Mouse (Mus musculus): Measurements from ENCODE around the gene Itm2a.
A peak's percentile ranks its signal among the peaks of the same experiment; 100 is the strongest.

Gene Itm2a

DNA sequence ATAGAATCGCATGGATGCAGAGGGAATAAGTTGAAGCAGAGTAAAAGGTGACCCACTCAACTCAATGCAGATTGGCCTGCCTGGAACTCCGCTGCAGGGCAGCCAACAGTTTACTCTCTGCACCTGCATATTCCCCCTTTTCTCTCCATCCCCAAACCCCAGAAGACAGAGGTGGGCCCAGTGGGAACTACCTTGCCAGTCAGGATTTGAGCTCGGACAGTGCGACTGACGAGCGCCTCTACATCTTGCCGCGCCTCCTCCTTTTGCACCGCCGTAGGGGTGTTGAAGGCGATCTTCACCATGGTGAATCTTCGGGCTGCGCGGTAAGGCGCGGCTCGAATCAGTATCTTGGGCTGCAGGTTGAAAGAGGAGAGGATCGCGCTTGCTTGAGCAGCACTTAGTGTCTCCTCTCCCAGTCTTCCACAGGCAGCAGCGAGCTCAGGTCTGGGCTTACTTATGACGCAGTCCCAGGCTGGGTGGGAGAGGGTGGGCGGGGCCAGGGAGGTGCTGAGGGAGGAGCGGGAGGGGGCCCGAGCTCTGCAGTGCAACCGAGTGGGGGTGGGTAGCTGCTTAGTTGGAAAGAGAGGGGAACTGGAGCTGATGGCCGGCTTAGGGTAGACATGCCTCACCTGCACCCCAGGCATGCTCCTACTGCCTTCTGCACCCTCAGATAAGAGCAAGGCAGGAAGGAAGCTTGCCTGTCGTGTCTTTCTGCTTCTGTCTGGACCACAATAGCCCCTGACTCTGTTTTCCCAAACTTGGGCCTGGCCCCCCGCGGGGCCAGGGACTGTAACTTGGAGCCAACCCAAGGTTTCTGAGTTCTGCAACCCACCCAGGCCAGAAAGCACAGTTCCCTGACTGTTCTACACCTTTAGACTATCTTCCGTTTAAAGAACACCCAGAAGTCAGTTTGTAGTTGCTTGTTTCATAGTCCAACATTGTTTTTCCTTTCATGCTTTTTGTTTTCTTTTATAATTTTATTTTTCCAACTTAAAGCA lies at the start of gene Itm2a:
Gene Itm2a, minus strand, starts transcription at position 462 of the 998 bp plus-strand sequence.
- DNase-seq: peak; percentile 8 to 18

DNA sequence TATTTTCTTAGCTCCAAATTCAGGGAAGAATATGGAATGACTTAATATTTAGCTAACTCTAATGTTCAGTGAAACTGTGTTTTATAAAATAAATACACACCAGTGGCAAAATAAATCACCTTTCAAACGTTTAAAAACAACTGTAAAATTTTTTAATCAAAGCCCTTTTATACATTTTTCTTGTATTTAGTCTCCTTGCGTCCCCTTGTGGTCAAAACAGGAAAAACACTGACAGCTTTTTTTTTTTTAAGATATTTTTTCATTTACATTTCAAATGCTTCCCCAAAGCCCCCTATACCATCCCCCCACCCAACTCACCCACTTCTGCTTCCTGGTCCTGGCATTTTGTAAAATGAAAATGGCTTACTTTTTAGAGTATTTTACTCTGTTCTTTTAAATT lies 32.7 kb upstream of the Itm2a start:
- no peak for DNase-seq

DNA sequence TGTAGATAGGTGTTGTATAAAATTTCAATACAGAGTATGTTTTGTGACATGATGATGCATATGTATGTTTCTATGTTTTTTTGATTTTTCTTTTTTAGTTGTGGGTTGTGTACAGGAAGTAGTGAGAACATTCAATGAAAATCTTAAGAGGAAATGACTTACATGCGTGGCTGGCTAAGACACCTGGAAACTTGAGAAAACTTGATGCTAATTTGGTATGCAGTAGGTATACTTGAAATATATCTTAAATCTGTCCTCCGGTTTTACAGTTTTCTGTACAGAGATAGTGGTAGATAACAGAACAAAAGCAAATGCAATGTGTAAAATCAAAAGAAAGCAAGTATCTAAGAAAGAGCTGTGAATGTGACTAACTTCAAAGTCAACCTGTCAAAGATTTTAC lies 18.1 kb upstream of the Itm2a start:
- DNase-seq: no peak

DNA sequence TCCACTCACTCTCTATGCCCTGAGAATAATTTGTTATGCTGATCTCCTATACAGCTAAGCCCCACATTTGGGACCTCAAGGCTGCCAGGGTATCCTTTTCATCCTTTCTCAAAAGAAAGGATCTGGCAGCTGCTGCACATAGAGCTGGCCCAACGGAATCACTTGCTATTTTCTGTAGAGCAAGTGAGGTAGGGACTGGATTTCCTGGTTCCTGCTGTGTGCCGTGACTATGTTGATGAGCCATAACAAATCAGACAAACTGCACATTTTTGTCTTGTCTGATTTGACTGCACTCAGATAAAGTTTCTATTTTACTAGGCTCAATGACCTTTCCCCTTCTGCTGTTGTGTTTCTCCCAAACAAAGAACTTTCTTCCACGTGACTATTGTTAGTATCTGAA lies 14.2 kb upstream of the Itm2a start:
- no peak for DNase-seq

DNA sequence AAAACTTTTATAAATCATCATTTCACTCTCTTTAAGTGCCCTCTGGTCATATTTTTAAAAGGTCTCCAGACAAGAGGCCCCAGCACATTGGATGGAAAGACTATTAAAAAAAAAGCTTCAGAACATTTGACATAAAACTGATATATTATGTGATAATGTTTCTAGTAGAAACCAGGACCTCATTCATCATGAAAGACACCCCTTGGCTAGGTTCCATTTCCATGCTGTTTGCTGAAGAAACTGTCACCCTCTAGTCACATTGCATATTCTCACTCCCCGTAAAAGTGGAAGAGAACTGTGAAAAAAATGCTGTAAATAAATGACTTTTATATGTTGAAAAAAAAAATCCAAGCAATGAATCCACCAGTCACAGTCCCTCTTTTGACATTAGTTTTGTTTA lies 12.8 kb upstream of the Itm2a start:
- DNase-seq: no peak

DNA sequence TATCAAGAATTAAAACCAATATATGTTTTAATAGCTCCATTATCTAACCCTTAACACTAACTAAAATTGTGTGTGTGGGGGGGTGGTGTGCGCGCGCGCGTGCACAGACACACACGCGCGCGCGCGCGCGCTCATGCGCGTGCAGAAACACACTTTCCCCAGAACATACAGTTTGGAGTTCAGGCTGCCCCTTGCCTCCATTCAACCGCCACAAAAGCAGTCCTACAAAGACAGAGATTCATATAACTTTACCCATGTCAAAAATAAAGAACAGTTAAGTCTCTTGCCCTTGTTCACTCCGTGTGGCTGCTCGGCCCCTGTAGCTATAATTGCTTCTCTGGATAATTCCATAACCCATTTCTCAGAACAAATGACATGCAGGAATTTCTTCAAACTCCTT lies 695 bp downstream of the Itm2a start:
- peak in 1 of 2 experiments; percentile 1 for DNase-seq

DNA sequence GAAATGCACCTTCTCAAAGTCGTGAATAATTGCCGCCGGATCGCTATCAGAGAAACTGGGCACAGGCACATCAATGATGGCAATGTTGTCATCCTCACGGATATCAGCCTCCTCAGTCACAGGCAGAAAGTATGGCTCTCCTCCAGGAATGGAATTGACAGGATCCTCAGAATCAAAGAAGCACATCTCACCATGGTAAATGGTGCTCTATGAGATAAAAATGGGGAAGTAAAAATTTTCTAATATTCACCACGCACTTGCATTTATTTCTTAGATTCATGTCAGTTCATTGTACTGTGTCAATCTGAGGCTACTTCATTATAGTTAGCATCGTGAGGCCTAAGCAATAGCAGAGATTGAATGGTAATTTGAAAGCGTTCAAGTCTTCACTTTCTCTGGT lies 4.1 kb downstream of the Itm2a start:
- no peak for DNase-seq

DNA sequence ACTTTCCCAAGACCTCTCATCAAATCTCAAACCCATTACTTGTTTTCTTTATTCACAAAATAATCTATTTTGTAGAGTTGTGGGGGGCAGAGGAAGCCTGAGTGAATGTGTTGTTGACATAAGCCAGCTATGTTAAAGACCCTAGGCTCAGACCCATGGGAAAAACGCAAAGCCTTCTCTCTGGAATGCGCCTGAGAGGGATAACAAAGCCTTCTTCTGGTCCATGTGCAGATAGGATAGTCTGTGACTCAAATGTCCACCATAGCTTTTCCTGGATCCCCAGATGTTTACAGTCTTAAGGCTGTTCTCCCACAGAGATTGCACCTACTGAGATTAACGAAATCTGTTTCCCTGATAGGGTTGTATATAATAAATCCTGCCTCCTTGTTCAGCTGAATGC lies 9.9 kb downstream of the Itm2a start:
- no peak for DNase-seq

DNA sequence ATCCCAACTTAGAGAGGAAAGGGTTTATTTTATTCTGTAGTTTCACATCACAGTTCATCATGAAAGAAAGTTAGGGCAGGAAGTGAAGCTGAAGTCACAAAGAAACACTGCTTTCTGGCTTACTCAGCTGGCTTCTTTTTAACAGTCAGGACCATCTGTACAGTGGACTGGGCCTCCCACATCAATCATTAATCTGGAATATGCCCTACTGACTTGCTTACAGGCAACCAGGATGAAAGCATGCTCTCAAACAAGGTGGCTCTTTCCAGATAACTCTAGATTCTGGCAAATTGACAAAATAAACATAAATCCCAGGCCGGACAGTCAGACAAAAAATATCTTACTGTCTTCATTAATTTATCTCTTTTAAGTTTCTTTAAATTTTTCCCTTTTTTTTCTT lies 27.8 kb downstream of the Itm2a start:
- no peak for DNase-seq

All from spleen, adult 18-20 months (tissue).